Mouse (Mus musculus) stomach, postnatal 0 days (tissue): Measurements from ENCODE around the gene Nfatc2.

Experiments used
- CTCF ChIP-seq: IDR thresholded peaks from 2 replicates; pipeline ENCODE4 v1.5.1; 2016; ENCODE audit warnings: antibody characterized with exemption, low read depth, mild to moderate bottlenecking, moderate library complexity
- EP300 ChIP-seq: optimal IDR thresholded peaks from 2 replicates; pipeline ENCODE3; 2016; ENCODE audit warnings: antibody characterized with exemption

- TF ChIP-seq CTCF (no peak), EP300 (no peak)
Measured at GRCm38 (mm10) chr2:168586512-168586911, 14.9 kb downstream of the Nfatc2 start.
